Mouse (Mus musculus) olfactory bulb, adult 2 months (tissue): Measurements from ENCODE around the gene Atf5.

ENCODE experiments used
- CTCF ChIP-seq: fragments of 200-500 bp; IDR thresholded peaks from 2 replicates; pipeline ENCODE4 v1.5.1; 2012; ENCODE audit warnings: low read depth, mild to moderate bottlenecking, low read length, moderate library complexity; ENCODE audit not compliant: insufficient read depth
- POLR2A ChIP-seq: fragments of 200-500 bp; IDR thresholded peaks from 2 replicates; pipeline ENCODE4 v1.6.1; 2012; ENCODE audit warnings: mild to moderate bottlenecking, low read depth, low read length, moderate library complexity; ENCODE audit not compliant: insufficient read depth

- TF ChIP-seq POLR2A (no peak), CTCF (no peak)
Observed at GRCm38 (mm10) chr7:44772591-44773204, 43.8 kb downstream of the Atf5 start.
